Mouse (Mus musculus): ENCODE data around the gene Nphp1.
A peak's percentile ranks its signal among the peaks of the same experiment; 100 is the strongest.

The Nphp1 gene

DNA sequence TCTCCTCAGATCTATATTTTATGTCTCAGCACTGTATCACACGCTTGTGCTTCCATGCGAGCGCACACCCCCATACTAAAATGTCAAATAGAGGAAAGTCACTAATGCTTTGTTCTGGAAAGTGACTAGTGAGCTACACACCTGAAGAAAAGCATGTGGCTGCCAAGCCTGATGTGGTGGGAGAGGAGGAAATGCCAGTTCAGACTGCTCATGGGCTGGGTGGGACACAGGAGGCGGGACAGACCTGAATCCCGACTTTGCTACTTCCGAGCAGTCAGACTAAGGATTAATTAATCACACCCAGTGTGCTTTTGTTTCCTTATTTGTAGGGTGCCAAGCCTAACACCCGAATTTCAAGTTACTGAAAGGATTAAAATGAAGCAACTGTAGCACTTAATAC, 40.4 kb downstream of the Nphp1 start:
- DNase-seq = no peak

GRCm38 (mm10) chr2:127742637-127743036, 46.1 kb downstream of the Nphp1 start:
- DNase-seq = no peak

- DNase-seq = peak; percentile 24
Measured at GRCm38 (mm10) chr2:127740756-127741519, 47.8 kb downstream of the Nphp1 start.

DNA sequence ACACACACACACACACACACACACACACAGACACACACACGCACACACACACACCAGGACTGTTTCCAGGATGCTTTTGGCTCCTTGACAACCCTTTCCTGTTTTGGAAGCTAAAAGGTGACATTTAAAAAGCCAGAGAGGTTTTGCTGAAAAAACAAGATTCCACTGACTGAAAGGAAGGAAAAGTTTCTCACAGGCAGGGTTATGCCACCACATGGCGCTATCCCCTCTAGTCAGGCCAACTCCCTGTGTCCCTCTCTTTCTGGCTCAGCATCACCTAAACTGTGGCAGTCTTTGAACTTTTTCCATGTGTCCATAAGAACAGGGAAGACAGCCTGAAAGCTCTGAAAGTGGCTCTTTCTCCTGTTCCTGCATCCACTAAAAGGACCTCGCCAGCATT, 50.8 kb downstream of the Nphp1 start:
- DNase-seq = no peak

- DNase-seq = no peak
Measured at GRCm38 (mm10) chr2:127736631-127737209, 52.0 kb downstream of the Nphp1 start.

DNA sequence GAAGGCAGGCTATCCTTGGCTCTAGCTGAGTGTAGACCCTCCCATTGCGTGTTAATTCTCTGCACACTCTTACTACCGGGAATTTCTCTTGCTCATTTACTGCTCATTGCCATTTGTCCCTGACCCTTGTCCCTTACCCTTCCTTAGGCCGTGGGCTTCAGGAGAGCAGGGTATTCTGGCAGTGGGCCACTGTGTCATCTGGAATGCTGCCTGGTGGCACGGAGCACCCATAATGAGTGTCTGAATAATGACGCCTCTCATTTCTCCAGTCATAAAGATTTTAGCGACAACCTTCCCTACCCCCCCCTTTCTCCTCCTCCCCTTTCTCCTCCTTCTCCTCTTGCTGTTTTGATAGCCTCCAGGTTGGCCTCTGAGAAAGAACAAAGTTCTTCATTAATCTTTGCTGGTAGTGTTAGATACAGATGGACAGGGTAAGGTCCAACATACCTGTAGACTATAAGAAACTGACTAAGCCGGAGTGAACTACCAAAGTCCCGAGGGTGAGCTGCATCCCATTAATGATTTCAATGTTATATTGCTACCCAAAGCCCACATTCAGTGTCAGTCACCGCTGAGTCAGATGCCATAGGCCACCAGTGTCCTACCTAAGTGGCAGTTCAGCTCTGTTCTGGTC, 53.1 kb downstream of the Nphp1 start:
- DNase-seq = no peak

DNA sequence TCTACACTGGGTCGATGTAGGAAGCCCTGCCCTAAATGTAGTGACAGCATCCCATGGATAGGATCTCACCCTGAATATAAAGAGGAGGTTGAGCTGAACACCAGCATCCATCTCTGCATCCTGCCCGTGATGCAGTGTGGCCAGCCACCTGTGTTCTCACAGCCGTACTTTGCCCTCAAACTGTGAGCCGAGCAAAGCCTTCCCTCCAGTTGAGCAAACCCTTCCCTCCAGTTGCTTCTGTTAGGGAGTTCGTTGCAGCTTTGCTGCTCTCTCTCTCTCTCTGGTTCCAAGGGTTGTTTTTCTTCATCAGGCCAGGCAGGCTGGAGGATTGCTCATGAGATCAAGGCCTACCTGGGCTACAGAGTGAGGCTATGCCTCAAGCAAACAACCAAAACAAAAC, 53.8 kb downstream of the Nphp1 start:
- no peak for DNase-seq

- peak; percentile 4 for DNase-seq
Measured at GRCm38 (mm10) chr2:127730301-127730997, 58.2 kb downstream of the Nphp1 start.

DNA sequence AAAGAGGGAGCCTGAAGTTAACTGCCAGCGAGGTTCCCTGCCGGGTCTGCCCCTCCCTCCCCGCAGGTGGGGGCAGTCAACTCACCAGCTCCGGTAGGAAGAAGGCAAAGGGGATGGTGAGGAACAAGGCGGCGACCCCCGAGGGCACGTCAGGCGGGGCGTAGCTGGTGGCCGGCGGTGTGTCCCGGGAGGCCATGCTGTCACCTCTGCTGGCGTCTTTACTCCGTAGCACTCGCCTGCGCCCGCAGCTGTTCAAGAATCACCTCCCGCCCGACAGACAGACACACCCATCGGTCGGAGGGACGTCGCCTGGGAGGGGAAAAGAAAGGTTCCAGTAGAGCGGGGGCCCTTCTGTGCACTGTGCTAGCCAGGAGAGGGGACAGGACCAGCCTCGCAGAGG, 59.0 kb downstream of the Nphp1 start, which contains the start of gene Mall:
Mall (minus strand) TSS at position 262 of the 400 bp plus-strand sequence.
- peak; percentile 42 for DNase-seq

- DNase-seq = peak; percentile 22
Measured at GRCm38 (mm10) chr2:127728661-127729450, 59.8 kb downstream of the Nphp1 start.

DNA sequence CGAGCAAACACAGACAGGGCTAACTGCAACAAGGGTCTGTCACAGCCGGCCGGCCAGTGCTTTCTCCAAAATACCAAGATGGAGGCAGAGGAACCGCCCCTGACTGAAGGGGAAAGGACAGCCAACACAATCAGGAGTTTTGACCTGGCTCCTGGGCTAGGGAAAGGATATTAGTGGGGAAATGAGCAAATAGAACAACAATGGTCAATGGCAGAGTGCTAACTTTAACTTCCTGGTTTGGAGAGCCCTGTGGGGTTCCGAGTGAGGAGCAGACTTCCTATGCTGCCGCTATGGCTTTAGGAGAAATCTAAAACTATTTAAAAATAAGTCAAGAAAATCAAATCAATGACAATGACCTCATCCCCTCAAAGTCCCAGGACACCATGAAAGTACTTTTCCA, 60.6 kb downstream of the Nphp1 start:
- DNase-seq = no peak

DNA sequence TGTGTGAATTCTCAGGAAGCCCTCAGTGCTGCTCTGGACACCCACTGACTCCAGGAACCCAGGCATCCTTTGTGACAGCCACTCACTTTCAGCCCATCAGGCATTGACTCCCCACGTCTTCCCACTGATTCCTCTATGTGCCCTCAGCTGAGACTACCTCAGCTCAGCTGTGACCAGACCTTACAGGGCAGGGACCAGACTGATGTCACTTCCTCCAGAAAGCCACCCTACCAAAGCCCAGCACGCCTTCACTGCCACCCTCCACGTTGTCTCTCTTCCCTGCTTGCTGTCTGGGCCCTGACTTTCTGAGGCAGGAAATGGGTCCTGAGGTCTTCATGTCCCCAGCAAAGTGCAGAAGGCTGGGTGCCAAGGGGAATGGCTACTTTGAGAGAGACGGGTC, 65.5 kb downstream of the Nphp1 start:
- no peak for DNase-seq

DNA sequence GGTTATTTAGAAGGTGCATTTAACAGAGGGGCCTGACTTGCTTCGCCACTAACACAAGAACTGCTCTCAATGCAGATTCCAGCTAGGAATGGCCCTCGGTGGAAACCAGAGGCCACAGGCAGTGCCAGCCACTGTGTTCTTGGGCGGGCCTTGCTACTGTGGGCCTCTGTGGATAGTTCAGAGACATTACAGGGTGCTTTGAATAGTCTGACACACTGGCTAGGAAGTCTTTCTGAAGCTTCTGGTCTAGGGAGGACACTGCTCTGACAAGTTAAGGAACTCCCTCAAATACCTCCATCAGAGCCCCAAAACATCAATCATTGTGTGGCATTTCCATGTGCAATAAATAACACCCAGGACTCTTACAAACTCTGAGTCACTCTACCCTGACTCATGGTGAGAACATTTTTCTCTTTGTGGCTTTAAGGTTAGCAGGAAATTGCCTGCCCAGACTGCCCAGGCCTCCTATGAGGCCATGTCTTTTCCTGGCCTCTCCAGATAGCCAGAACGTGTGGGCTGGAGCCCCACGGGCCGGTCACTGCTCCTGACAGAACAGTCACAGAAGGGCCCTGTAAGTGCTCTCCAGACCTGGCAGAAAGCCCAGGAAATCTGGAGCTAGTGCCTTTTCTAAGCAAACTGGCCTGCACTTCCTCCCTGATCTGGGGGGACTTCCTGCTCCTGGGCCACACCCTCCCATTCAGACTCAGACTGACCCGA, 66.4 kb downstream of the Nphp1 start:
- DNase-seq = peak; percentile 39

DNA sequence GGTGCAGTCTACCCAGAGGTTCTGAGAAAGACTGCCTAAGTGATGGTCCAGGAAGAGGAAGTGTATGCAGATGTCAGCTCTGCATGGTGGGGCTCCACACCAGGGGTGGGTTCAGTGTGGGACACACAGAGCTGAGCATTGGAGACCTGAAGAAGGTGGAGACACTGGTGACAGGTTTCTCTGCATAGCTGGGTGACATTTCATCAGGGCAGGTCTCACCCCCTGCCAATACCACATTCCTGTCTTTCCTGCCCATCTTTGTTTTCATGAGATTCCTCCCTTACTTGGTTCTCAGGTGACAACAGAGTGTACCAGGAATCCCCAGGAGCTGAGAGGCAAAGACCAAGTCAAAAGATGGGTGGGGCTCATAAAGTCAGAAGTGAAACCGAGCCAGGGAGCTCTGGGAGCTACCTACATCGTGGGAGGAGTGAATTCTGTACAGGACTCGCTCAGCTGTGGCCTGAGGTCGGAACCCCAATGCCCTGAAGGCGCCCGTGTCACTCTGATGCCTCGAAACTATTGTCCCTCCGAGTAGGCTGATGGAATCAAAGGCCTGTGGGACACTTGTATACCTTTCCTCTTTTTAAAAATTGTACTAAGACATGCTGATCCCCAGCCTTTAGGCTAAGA, 69.7 kb downstream of the Nphp1 start:
- no peak for DNase-seq

- DNase-seq = peak; percentile 16
Measured at GRCm38 (mm10) chr2:127714726-127715125, 74.0 kb downstream of the Nphp1 start.

- DNase-seq = no peak
Measured at GRCm38 (mm10) chr2:127708792-127709191, 79.9 kb downstream of the Nphp1 start.

- DNase-seq = no peak
Measured at GRCm38 (mm10) chr2:127708060-127708459, 80.6 kb downstream of the Nphp1 start.

DNA sequence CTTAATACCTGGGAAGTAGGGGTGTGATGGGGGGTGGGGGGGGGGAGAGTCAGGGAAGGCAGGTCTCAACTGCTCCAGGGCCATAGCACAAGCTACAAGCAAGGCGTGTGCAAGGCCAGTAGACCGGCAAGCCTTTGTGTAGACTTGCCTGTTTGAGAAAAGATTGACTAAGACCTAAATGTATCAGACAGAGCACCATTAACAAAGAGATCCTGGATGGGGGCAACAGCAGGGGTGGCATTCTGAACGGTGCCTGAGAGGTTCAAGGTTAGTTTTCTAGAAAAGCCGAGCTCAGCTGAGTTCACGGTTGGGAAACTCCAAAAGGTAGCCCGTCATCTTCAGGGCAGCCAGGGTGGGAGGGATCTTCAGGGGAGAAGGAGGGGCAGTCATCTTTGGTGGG, 83.4 kb downstream of the Nphp1 start:
- DNase-seq = no peak
